Mouse (Mus musculus): ENCODE measurements at regions not wholly inside any gene's neighbourhood (a gene's known extent, or its start where the extent isn't known, plus 50 kb on each side); places are given as distances from the start of the nearest gene placed in this dataset.

DNA sequence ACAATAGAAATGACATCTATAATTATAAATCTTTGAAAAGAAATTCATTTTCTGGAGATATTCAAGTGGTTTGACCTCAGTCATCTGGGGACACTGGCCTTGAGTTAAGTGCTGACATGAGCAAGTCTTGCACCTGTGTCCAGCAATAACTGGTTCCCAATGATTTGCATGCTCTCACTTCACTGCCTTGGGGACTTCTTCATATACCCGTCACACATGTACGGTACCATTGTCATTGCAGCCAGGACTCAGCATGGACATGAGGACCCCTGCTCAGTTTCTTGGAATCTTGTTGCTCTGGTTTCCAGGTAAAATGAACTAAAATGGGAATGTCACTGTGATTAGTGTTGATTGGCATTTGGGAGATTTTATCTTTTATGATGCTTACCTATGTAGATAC lies 720.6 kb upstream of the Tacstd2 start:
- TF ChIP-seq POLR2A (IDR thresholded peaks at IDR 0.05; ENCODE audit: control insufficient read depth, low read depth, low read length) = no peak
- TF ChIP-seq CTCF (IDR thresholded peaks at IDR 0.05; ENCODE audit: control insufficient read depth, insufficient read depth, insufficient replicate concordance, low read depth, low read length) = no peak
